9 mouse cellular contexts compared by ENCODE assay signal in genomic region chr6:92422286-92422685, GRCm38 (mm10).
DNase-seq lines count a peak whose midpoint lies in the region; ATAC-seq and TF ChIP-seq lines count a peak whose summit lies in the region.
"Had no signal": no experiment of that assay in that cellular context is flagged by ENCODE, and none has a peak within 500 bp of the region (broad histone marks: within the 10 kb centered on the region; RNA-seq: fewer than 3 reads in every experiment).

No protein-coding gene starts in this region.

- no peak for TF ChIP-seq POLR2A in brain, embryonic 14.5 days (IDR thresholded peaks at IDR 0.05; ENCODE audit: borderline replicate concordance, extremely low read depth, insufficient read depth, insufficient read length, poor library complexity, severe bottlenecking)

- H3K4me3 ChIP-seq in forebrain, embryonic 14.5 days (ENCODE audit: low read depth, low read length), result no peak overlapping the region
- no peak overlapping the region for H3K4me3 ChIP-seq in forebrain, embryonic 13.5 days
- H3K4me3 ChIP-seq in midbrain, embryonic 11.5 days (ENCODE audit: low read depth, low read length), result no peak overlapping the region
- no peak overlapping the region for H3K4me3 ChIP-seq in midbrain, embryonic 16.5 days (ENCODE audit: low read depth, low read length)
- H3K4me3 ChIP-seq: liver, embryonic 15.5 days had no signal

- H3K27ac ChIP-seq in forebrain, embryonic 14.5 days (ENCODE audit: low read depth, low read length), result no peak overlapping the region
- H3K27ac ChIP-seq in forebrain, embryonic 13.5 days, result no peak overlapping the region
- no peak overlapping the region for H3K27ac ChIP-seq in midbrain, embryonic 11.5 days (ENCODE audit: low read depth, low read length)
- no peak overlapping the region for H3K27ac ChIP-seq in midbrain, embryonic 16.5 days (ENCODE audit: low read length)
- H3K27ac ChIP-seq: liver, embryonic 15.5 days had no signal

- TF ChIP-seq CTCF in brain, embryonic 14.5 days (IDR thresholded peaks at IDR 0.05; ENCODE audit: borderline replicate concordance, extremely low read depth, insufficient read depth, insufficient read length), result peak; percentile 56; the same call in 1 of the 2 replicates

- no peak overlapping the region for H3K4me2 ChIP-seq in forebrain, embryonic 14.5 days (ENCODE audit: low read length)
- no peak overlapping the region for H3K4me2 ChIP-seq in forebrain, embryonic 13.5 days
- H3K4me2 ChIP-seq in midbrain, embryonic 11.5 days, result no peak overlapping the region
- no peak overlapping the region for H3K4me2 ChIP-seq in midbrain, embryonic 16.5 days (ENCODE audit: low read length)
- H3K4me2 ChIP-seq: liver, embryonic 15.5 days had no signal

- H3K36me3 ChIP-seq in forebrain, embryonic 14.5 days (ENCODE audit: control insufficient read depth, insufficient read depth, low read length), result no peaks in the 10 kb centered on the region
- 0 out of 2 replicates have a peak, but pooled peaks cover 3% of the 10 kb centered on the region for H3K36me3 ChIP-seq in forebrain, embryonic 13.5 days (ENCODE audit: poor library complexity, severe bottlenecking)
- H3K36me3 ChIP-seq in midbrain, embryonic 11.5 days (ENCODE audit: control insufficient read depth, insufficient read depth, low read length), result no peaks in the 10 kb centered on the region
- H3K36me3 ChIP-seq in midbrain, embryonic 16.5 days (ENCODE audit: control insufficient read depth, insufficient read depth, low read length), result peaks cover 9% of the 10 kb centered on the region
- H3K36me3 ChIP-seq: liver, embryonic 15.5 days had no signal

- H3K9ac ChIP-seq in forebrain, embryonic 14.5 days (ENCODE audit: low read length), result no peak overlapping the region
- no peak overlapping the region for H3K9ac ChIP-seq in forebrain, embryonic 13.5 days
- no peak overlapping the region for H3K9ac ChIP-seq in midbrain, embryonic 11.5 days (ENCODE audit: low read length)
- H3K9ac ChIP-seq in midbrain, embryonic 16.5 days (ENCODE audit: low read depth, low read length), result no peak overlapping the region
- H3K9ac ChIP-seq: liver, embryonic 15.5 days had no signal

- WGBS in forebrain, embryonic 14.5 days, result 46% methylated on average over 11 of the region's 11 CpGs
- WGBS in forebrain, embryonic 13.5 days, result 39% methylated on average over 11 of the region's 11 CpGs
- WGBS in midbrain, embryonic 11.5 days, result 49% methylated on average over 11 of the region's 11 CpGs
- 49% methylated on average over 11 of the region's 11 CpGs for WGBS in midbrain, embryonic 16.5 days

- no peaks in the 10 kb centered on the region for H3K9me3 ChIP-seq in forebrain, embryonic 14.5 days (replicated peaks; ENCODE audit: control insufficient read depth, low read length)
- H3K9me3 ChIP-seq in forebrain, embryonic 13.5 days (replicated peaks), result no peaks in the 10 kb centered on the region
- H3K9me3 ChIP-seq in midbrain, embryonic 11.5 days (ENCODE audit: control insufficient read depth, low read length), result no peaks in the 10 kb centered on the region
- no peaks in the 10 kb centered on the region for H3K9me3 ChIP-seq in midbrain, embryonic 16.5 days (replicated peaks; ENCODE audit: control insufficient read depth, low read length, poor library complexity, severe bottlenecking)
- H3K9me3 ChIP-seq: liver, embryonic 15.5 days had no signal

- ATAC-seq in forebrain, embryonic 14.5 days, result no peak
- ATAC-seq in forebrain, embryonic 13.5 days, result no peak
- ATAC-seq in midbrain, embryonic 11.5 days (ENCODE audit: low FRiP score), result no peak
- ATAC-seq in midbrain, embryonic 16.5 days, result no peak

- H3K27me3 ChIP-seq in forebrain, embryonic 14.5 days (replicated peaks; ENCODE audit: control insufficient read depth, insufficient read depth, low read length), result no peaks in the 10 kb centered on the region
- no peaks in the 10 kb centered on the region for H3K27me3 ChIP-seq in forebrain, embryonic 13.5 days
- no peaks in the 10 kb centered on the region for H3K27me3 ChIP-seq in midbrain, embryonic 11.5 days (ENCODE audit: control insufficient read depth, insufficient read depth, low read length)
- no peaks in the 10 kb centered on the region for H3K27me3 ChIP-seq in midbrain, embryonic 16.5 days (ENCODE audit: control insufficient read depth, insufficient read depth, low read depth, low read length)
- H3K27me3 ChIP-seq: liver, embryonic 15.5 days had no signal

- peak; percentile 6 for DNase-seq in forebrain, embryonic 14.5 days (ENCODE audit: low spot score)
- DNase-seq in midbrain, embryonic 11.5 days (ENCODE audit: low spot score, missing footprints), result peak; percentile 79
- DNase-seq in brain, embryonic 14.5 days (ENCODE audit: low read depth), result peak; percentile 17
- peak; percentile 61 to 65 for DNase-seq in kidney, postnatal 4 days
- peak; percentile 11 for DNase-seq in yolk sac, embryonic 10.5 days (ENCODE audit: low spot score)
- DNase-seq in right cerebral cortex, postnatal 36 days (ENCODE audit: low spot score in 2 of 2), result no peak

- H3K4me1 ChIP-seq in forebrain, embryonic 14.5 days (ENCODE audit: control insufficient read depth, insufficient read depth, low read length), result no peaks in the 10 kb centered on the region
- no peaks in the 10 kb centered on the region for H3K4me1 ChIP-seq in forebrain, embryonic 13.5 days
- no peaks in the 10 kb centered on the region for H3K4me1 ChIP-seq in midbrain, embryonic 11.5 days (ENCODE audit: control insufficient read depth, insufficient read depth, low read length)
- peaks cover 6% of the 10 kb centered on the region for H3K4me1 ChIP-seq in midbrain, embryonic 16.5 days (ENCODE audit: control insufficient read depth, insufficient read depth, low read length)
- H3K4me1 ChIP-seq: liver, embryonic 15.5 days had no signal

Comparison
In these comparisons a context has a peak if more than half of its experiments do, and no peak if none do; other contexts are left out.
1. DNase-seq: peak in forebrain, embryonic 14.5 days (single experiment), midbrain, embryonic 11.5 days (single experiment), brain, embryonic 14.5 days (single experiment), kidney, postnatal 4 days (2 of 2) and yolk sac, embryonic 10.5 days (single experiment); none in right cerebral cortex, postnatal 36 days (0 of 2).